8 mouse cellular contexts compared by ENCODE assay signal in the genomic region with DNA sequence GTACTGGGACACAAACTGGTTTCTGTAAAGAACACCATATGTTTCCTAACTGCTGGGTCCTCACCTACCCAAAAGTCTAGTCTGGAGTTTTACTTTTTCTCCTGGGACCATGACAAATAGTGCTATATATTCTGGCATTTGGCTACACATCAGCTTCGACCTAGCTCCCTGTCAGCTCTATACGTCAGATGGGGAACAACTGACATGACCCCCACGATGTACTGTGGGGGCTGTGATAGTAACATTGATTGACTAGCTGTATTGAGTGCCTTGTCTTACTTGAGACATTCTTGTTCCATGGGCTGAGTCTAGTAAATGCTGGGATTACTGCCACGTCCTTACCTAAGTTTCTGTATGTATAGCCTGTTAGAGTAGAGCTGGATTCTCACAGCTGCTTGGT. TPM values are rescaled to one million over a fixed set of nuclear protein-coding genes. Genes with fewer than 3 reads are reported as not detected.
DNase-seq lines count a peak whose midpoint lies in the region; ATAC-seq and TF ChIP-seq lines count a peak whose summit lies in the region.

No protein-coding gene starts in this region.

- no peak for TF ChIP-seq EP300 in heart, postnatal 0 days (IDR thresholded peaks at IDR 0.05; ENCODE audit: low read depth)
- TF ChIP-seq EP300 in liver, postnatal 0 days (IDR thresholded peaks at IDR 0.05; ENCODE audit: low read depth) = no peak

- ATAC-seq in heart, postnatal 0 days (ENCODE audit: insufficient read depth, low read depth) = no peak; the same call in 1 of the 2 replicates
- no peak for ATAC-seq in forebrain, postnatal 0 days
- no peak for ATAC-seq in liver, postnatal 0 days

- TF ChIP-seq CTCF in heart, postnatal 0 days (IDR thresholded peaks at IDR 0.05; ENCODE audit: low read depth) = no peak
- no peak for TF ChIP-seq CTCF in forebrain, postnatal 0 days (IDR thresholded peaks at IDR 0.05; ENCODE audit: low read depth)
- TF ChIP-seq CTCF in liver, postnatal 0 days (IDR thresholded peaks at IDR 0.05; ENCODE audit: low read depth) = no peak

- no peaks in the 10 kb centered on the region for H3K27me3 ChIP-seq in heart, postnatal 0 days (ENCODE audit: control insufficient read depth, insufficient read depth, low read length)
- no peaks in the 10 kb centered on the region for H3K27me3 ChIP-seq in forebrain, postnatal 0 days (ENCODE audit: insufficient read depth, low read length)
- no peaks in the 10 kb centered on the region for H3K27me3 ChIP-seq in liver, postnatal 0 days (ENCODE audit: insufficient read depth, low read length)

- no peak overlapping the region for H3K4me3 ChIP-seq in heart, postnatal 0 days (ENCODE audit: low read depth, low read length)
- H3K4me3 ChIP-seq in ES-E14 (ENCODE audit: insufficient read depth in 1 of 2, low read depth in 1 of 2, low read length in 2 of 2, poor library complexity in 1 of 2, severe bottlenecking in 1 of 2) = peak overlapping the region; percentile 5 to 26; a peak in 2 of 4 replicates
- H3K4me3 ChIP-seq in forebrain, postnatal 0 days (ENCODE audit: low read depth, low read length) = no peak overlapping the region
- no peak overlapping the region for H3K4me3 ChIP-seq in liver, postnatal 0 days (ENCODE audit: low read depth, low read length)

- no peak for DNase-seq in heart, postnatal 0 days (ENCODE audit: low spot score)
- DNase-seq in heart, adult 8-10 months (ENCODE audit: low spot score) = no peak
- no peak for DNase-seq in ES-E14 (ENCODE audit: low read depth, low spot score)
- DNase-seq in forebrain, postnatal 0 days = no peak
- DNase-seq in liver, postnatal 0 days = no peak
- DNase-seq in layer of hippocampus, postnatal 25 days (ENCODE audit: extremely low spot score in 1 of 2, low spot score in 1 of 2) = no peak
- DNase-seq in spleen, postnatal 4 days (ENCODE audit: low spot score in 2 of 2) = no peak
- no peak for DNase-seq in thymus, adult 18-20 months

- H3K9ac ChIP-seq in heart, postnatal 0 days (replicated peaks; ENCODE audit: low read depth, low read length) = peak overlapping the region; percentile 48
- H3K9ac ChIP-seq in ES-E14 (ENCODE audit: insufficient read depth, low read depth, low read length, poor library complexity, severe bottlenecking) = peak overlapping the region; percentile 37; the same call in 1 of the 2 replicates
- no peak overlapping the region; the same call in 1 of the 2 replicates for H3K9ac ChIP-seq in forebrain, postnatal 0 days
- peak overlapping the region; percentile 39 for H3K9ac ChIP-seq in liver, postnatal 0 days (replicated peaks)

- H3K27ac ChIP-seq in heart, postnatal 0 days (ENCODE audit: low read depth) = peak overlapping the region; percentile 100
- peak overlapping the region; percentile 82 for H3K27ac ChIP-seq in ES-E14 (ENCODE audit: insufficient read depth, low read depth, low read length, poor library complexity, severe bottlenecking)
- H3K27ac ChIP-seq in forebrain, postnatal 0 days (ENCODE audit: low read depth, low read length) = peak overlapping the region; percentile 72
- peak overlapping the region; percentile 91 for H3K27ac ChIP-seq in liver, postnatal 0 days (ENCODE audit: low read depth)

- peaks cover 69% of the 10 kb centered on the region for H3K4me1 ChIP-seq in heart, postnatal 0 days (ENCODE audit: control insufficient read depth, insufficient read depth)
- H3K4me1 ChIP-seq in ES-E14 (ENCODE audit: control insufficient read depth in 2 of 2, insufficient read depth in 2 of 2, low read length in 2 of 2, poor library complexity in 1 of 2) = peaks cover 6 to 25% of the 10 kb centered on the region in 2 experiments
- peaks cover 3% of the 10 kb centered on the region; the same call in 1 of the 2 replicates for H3K4me1 ChIP-seq in forebrain, postnatal 0 days (ENCODE audit: insufficient read depth)
- peaks cover 74% of the 10 kb centered on the region for H3K4me1 ChIP-seq in liver, postnatal 0 days (ENCODE audit: insufficient read depth)

- H3K36me3 ChIP-seq in heart, postnatal 0 days (replicated peaks; ENCODE audit: control insufficient read depth, insufficient read depth, low read length) = peaks cover 39% of the 10 kb centered on the region
- peaks cover 8% of the 10 kb centered on the region for H3K36me3 ChIP-seq in ES-E14 (ENCODE audit: control insufficient read depth, insufficient read depth, low read length, poor library complexity, severe bottlenecking)
- H3K36me3 ChIP-seq in forebrain, postnatal 0 days (ENCODE audit: insufficient read depth) = peaks cover 34% of the 10 kb centered on the region
- H3K36me3 ChIP-seq in liver, postnatal 0 days (replicated peaks; ENCODE audit: insufficient read depth, low read length) = peaks cover 20% of the 10 kb centered on the region

- 25% methylated on average over 4 of the region's 4 CpGs for WGBS in heart, postnatal 0 days
- 35% methylated on average over 4 of the region's 4 CpGs for WGBS in forebrain, postnatal 0 days
- 40% methylated on average over 4 of the region's 4 CpGs for WGBS in liver, postnatal 0 days (ENCODE audit: insufficient replicate concordance)

- H3K9me3 ChIP-seq in heart, postnatal 0 days (replicated peaks; ENCODE audit: control insufficient read depth, low read length) = no peaks in the 10 kb centered on the region
- H3K9me3 ChIP-seq in ES-E14 (ENCODE audit: control insufficient read depth, insufficient read depth, low read depth, low read length) = no peaks in the 10 kb centered on the region
- no peaks in the 10 kb centered on the region for H3K9me3 ChIP-seq in forebrain, postnatal 0 days (ENCODE audit: low read length)
- H3K9me3 ChIP-seq in liver, postnatal 0 days (ENCODE audit: low read length) = no peaks in the 10 kb centered on the region

- in situ Hi-C loops in ES-E14 (cut with MboI; ENCODE audit: low sequenced_read_pairs in 2 of 2, unreplicated experiment in 2 of 2) = no loop called here

- peak overlapping the region; percentile 21; the same call in 1 of the 2 replicates for H3K4me2 ChIP-seq in heart, postnatal 0 days (ENCODE audit: low read depth, low read length)
- H3K4me2 ChIP-seq in forebrain, postnatal 0 days (ENCODE audit: low read depth) = no peak overlapping the region
- peak overlapping the region; percentile 7 for H3K4me2 ChIP-seq in liver, postnatal 0 days (ENCODE audit: low read depth, low read length)

TF ChIP-seq in ES-E14, 5 proteins besides CTCF, POLR2A, EP300 and RAD21:
- TF ChIP-seq MAFK (IDR thresholded peaks at IDR 0.05; ENCODE audit: insufficient read depth, low read depth, low read length) = no peak
- no peak for TF ChIP-seq ZC3H11A (IDR thresholded peaks at IDR 0.05; ENCODE audit: borderline replicate concordance, low read depth, low read length)
- TF ChIP-seq HCFC1 (IDR thresholded peaks at IDR 0.05; ENCODE audit: borderline replicate concordance, insufficient read depth, low read length) = no peak
- no peak for TF ChIP-seq CHD2 (IDR thresholded peaks at IDR 0.05; ENCODE audit: low read depth, low read length)
- TF ChIP-seq ZNF384 (IDR thresholded peaks at IDR 0.05; ENCODE audit: low read depth, low read length) = no peak

RNA-seq across cellular contexts. Expression of a gene that starts 8.9 kb away (rescaled TPM):
- total RNA-seq in heart, postnatal 0 days (2014; rRNA removed; ENCODE audit: low replicate concordance) = 213 and 278 TPM in 2 replicates
- polyA plus RNA-seq in heart, postnatal 0 days (2015; fragmentation: Nextera tagmentation; extraction: Ambion mirVana) = 50.1 and 51.9 TPM in 2 replicates
- 100 to 1,000 TPM; 123 to 159 (median 134) TPM for total RNA-seq in heart, adult 8-10 months (2022)
- 207 and 253 TPM in 2 replicates for total RNA-seq in ES-E14 (2012; rRNA removed)
- 131 and 137 TPM in 2 replicates for total RNA-seq in forebrain, postnatal 0 days (2014; rRNA removed)
- 42.9 and 46.6 TPM in 2 replicates for polyA plus RNA-seq in forebrain, postnatal 0 days (2015; fragmentation: Nextera tagmentation; extraction: Ambion mirVana)
- 36.2 and 38.2 TPM in 2 replicates for polyA plus RNA-seq in liver, postnatal 0 days (2015; fragmentation: Nextera tagmentation; extraction: Ambion mirVana)
- 10 to 100 TPM; 54.6 to 61.6 TPM for total RNA-seq in layer of hippocampus, postnatal 25 days (2021)

RNA-seq across cellular contexts. Expression of a gene that starts 20.2 kb away (rescaled TPM):
- total RNA-seq in heart, postnatal 0 days (2014; rRNA removed; ENCODE audit: low replicate concordance) = 20.2 and 23.8 TPM in 2 replicates
- 7.5 and 11.2 TPM in 2 replicates for polyA plus RNA-seq in heart, postnatal 0 days (2015; fragmentation: Nextera tagmentation; extraction: Ambion mirVana)
- total RNA-seq in heart, adult 8-10 months (2022) = 10 to 100 TPM; 35.5 to 60.3 (median 45.4) TPM
- total RNA-seq in ES-E14 (2012; rRNA removed) = 1.9 and 5.0 TPM in 2 replicates
- 0.81 and 1.8 TPM in 2 replicates for total RNA-seq in forebrain, postnatal 0 days (2014; rRNA removed)
- polyA plus RNA-seq in forebrain, postnatal 0 days (2015; fragmentation: Nextera tagmentation; extraction: Ambion mirVana) = 0.67 and 2.0 TPM in 2 replicates
- 2.5 and 2.6 TPM in 2 replicates for polyA plus RNA-seq in liver, postnatal 0 days (2015; fragmentation: Nextera tagmentation; extraction: Ambion mirVana)
- total RNA-seq in layer of hippocampus, postnatal 25 days (2021) = 1 to 10 TPM; 3.7 to 4.0 TPM

RNA-seq across cellular contexts. Expression of a gene that starts 42.7 kb away (rescaled TPM):
- 43.3 and 49.6 TPM in 2 replicates for total RNA-seq in heart, postnatal 0 days (2014; rRNA removed; ENCODE audit: low replicate concordance)
- 38.5 and 40.6 TPM in 2 replicates for polyA plus RNA-seq in heart, postnatal 0 days (2015; fragmentation: Nextera tagmentation; extraction: Ambion mirVana)
- total RNA-seq in heart, adult 8-10 months (2022) = 10 to 100 TPM; 77.2 to 84.9 (median 80.6) TPM
- 54.1 and 56.8 TPM in 2 replicates for total RNA-seq in ES-E14 (2012; rRNA removed)
- 140 and 146 TPM in 2 replicates for total RNA-seq in forebrain, postnatal 0 days (2014; rRNA removed)
- polyA plus RNA-seq in forebrain, postnatal 0 days (2015; fragmentation: Nextera tagmentation; extraction: Ambion mirVana) = 145 and 151 TPM in 2 replicates
- 20.1 and 23.9 TPM in 2 replicates for polyA plus RNA-seq in liver, postnatal 0 days (2015; fragmentation: Nextera tagmentation; extraction: Ambion mirVana)
- 100 to 1,000 TPM; 298 to 321 TPM for total RNA-seq in layer of hippocampus, postnatal 25 days (2021)

Comparison
In these comparisons a context has a peak if more than half of its experiments do, and no peak if none do; other contexts are left out.
1. H3K4me3 ChIP-seq: peak in ES-E14 (2 of 2); none in heart, postnatal 0 days (single experiment), forebrain, postnatal 0 days (single experiment) and liver, postnatal 0 days (single experiment).
2. Peak in every context shown above with its lines, with median percentiles within 50 percentile points of each other: H3K27ac ChIP-seq.